In the genomic region with DNA sequence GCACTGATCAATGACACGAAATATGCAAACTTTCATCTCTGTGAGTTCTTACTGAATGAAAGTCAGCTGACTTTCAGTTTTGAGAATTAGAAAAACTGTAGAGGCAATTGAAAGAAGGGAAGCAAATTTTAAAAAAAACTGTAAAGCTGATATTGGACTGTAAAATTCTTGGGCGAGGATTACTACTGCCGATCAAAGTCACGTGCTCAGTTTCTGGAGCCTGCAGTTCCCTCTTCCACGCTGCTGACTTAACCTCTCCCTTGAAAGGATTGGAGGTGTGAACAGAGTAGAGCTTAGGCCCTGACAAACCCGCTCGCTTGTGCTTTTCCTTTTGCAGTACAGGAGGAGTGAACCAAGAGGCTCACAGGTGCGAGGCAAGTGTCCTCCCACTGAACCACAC, we compare ENCODE assay signal across 26 mouse cellular contexts.
"Had no signal": no experiment of that assay in that cellular context is flagged by ENCODE, and none has a peak within 500 bp of the region (broad histone marks: within the 10 kb centered on the region; RNA-seq: fewer than 3 reads in every experiment).

No protein-coding gene starts in this region.

- H3K4me2 ChIP-seq: heart, embryonic 11.5 days; heart, embryonic 13.5 days; heart, embryonic 15.5 days; hindbrain, embryonic 14.5 days; kidney, embryonic 15.5 days; limb, embryonic 13.5 days; limb, embryonic 15.5 days; liver, embryonic 11.5 days; liver, embryonic 13.5 days had no signal

- H3K4me1 ChIP-seq: kidney, embryonic 15.5 days; limb, embryonic 13.5 days; limb, embryonic 15.5 days; liver, embryonic 13.5 days had no signal

- ATAC-seq: hindbrain, embryonic 16.5 days; inflammation-experienced regulatory T-cells, adult 6 months had no signal

- H3K27ac ChIP-seq: gastrocnemius, adult 2 months; heart, adult 2 months; heart, embryonic 13.5 days; heart, embryonic 15.5 days; hindbrain, embryonic 14.5 days; kidney, embryonic 15.5 days; kidney, postnatal 0 days; limb, embryonic 13.5 days; limb, embryonic 15.5 days; liver, embryonic 13.5 days had no signal

- DNase-seq: gastrocnemius, adult 2 months; gastrocnemius, postnatal 14 days; gastrocnemius, postnatal 36 days; heart, adult 2 months; heart, postnatal 14 days; heart, postnatal 36 days; kidney, adult 11 months; kidney, adult 2 months; kidney, adult 9 months; kidney, postnatal 14 days; kidney, postnatal 36 days; layer of hippocampus, adult 9-11 months; layer of hippocampus, postnatal 36 days; left cerebral cortex, postnatal 4 days; liver, embryonic 13.5 days had no signal

- H3K9ac ChIP-seq: heart, embryonic 13.5 days; heart, embryonic 15.5 days; hindbrain, embryonic 14.5 days; kidney, embryonic 15.5 days; limb, embryonic 13.5 days; limb, embryonic 15.5 days; liver, embryonic 13.5 days had no signal

- H3K4me3 ChIP-seq: gastrocnemius, adult 2 months; heart, adult 2 months; heart, embryonic 13.5 days; heart, embryonic 15.5 days; kidney, embryonic 15.5 days; limb, embryonic 13.5 days; limb, embryonic 15.5 days; liver, embryonic 13.5 days had no signal

- H3K9me3 ChIP-seq: heart, embryonic 13.5 days; heart, embryonic 15.5 days; kidney, embryonic 15.5 days; limb, embryonic 13.5 days; limb, embryonic 15.5 days; liver, embryonic 13.5 days had no signal

- H3K27me3 ChIP-seq: heart, embryonic 13.5 days; heart, embryonic 15.5 days; kidney, embryonic 15.5 days; limb, embryonic 13.5 days; limb, embryonic 15.5 days; liver, embryonic 13.5 days had no signal
